Mouse (Mus musculus): ENCODE measurements around the gene Xlr5c. TPM values are rescaled to one million over a fixed set of nuclear protein-coding genes. Genes with fewer than 3 reads are reported as not detected.

Xlr5c gene
- not detected for total RNA-seq (2023)

DNA sequence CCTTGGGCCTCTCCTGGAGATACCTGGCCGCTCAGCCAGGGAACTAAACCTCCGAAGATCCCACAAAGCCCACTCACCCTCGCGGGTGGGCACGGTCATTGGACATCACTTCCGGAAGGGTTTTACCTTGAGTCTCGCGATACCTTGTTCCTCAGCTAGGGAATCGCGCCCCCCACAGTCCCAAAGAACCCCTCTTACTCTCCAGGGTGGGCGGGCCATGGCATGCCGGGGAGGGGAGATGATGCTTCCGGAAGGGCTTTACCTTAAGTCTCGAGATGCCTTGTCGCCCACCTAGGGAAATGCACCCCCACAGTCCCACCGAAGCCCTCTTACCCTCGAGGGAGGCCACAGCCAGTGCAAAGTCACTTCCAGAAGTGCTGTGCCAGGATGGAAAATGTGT, at the start of gene Xlr5c, which contains the start of gene Xlr5a:
Gene Xlr5c, minus strand, starts transcription at position 101 of the 400 bp plus-strand sequence.
Gene Xlr5a, minus strand, starts transcription at position 101 of the 400 bp plus-strand sequence.

DNA sequence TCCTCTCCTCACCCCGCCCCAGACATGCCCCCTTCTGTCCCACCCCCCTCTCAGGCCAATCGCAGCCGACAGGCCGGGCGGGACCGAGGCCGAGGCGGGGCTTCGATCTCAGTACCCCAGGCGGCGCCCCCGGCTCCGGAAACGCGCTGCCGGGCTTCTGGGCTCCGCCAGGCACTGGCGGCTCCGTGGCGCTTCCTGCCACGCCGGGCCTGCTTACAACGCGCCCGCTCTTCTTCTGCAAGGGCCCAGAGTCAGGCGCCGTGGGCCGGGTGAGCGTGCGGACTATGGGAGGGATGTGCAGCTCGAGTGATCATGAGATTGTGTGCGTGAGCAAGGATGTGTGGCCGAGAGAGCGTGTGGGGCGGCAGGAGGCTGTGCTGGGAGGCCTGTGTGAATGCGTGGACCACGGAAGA, 49.7 kb upstream of the Xlr5c start, which contains the start of gene Zfp275:
Gene Zfp275, plus strand, starts transcription at position 139 of the 413 bp plus-strand sequence.

DNA sequence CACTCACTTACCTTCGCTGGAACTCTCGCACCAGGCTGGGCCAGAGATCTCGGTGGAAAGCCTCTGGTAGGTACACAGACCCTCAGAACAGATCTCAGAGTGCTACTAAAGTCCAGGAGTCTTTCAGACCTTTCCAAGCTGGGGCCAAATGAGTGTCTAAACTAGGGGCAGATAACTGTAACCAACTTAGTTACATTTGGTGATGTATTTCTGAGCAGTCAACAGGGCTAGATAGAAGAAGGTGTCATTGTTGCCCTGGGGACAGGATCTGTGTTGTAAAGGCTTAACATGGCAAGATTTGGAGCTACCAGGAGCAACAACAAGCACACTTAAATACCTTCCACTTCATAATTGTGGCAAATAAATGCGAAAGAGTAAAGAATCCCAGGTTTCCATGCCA, 44.0 kb upstream of the Xlr5c start, which contains the start of gene Gm45015:
Gene Gm45015, minus strand, starts transcription at position 101 of the 400 bp plus-strand sequence.

DNA sequence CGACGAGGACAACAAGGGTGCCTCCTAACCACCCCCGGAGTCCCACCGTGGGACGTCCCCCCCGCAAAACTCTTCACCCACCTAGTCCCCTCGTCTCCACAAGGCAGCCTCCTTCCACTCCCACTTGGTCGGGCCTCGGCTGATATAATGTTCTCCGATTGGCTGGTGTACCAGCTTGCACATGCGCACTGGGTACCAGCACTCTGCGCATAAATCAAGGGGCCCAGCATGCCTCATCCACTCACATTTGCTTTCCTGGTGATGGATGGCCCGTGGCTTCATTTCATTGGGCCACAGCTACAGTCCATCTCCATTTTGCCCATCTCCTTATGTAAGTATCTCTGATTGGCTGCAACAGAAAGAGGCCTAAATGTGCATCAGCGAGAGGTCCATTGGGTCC, 27.5 kb downstream of the Xlr5c start, which contains the start of gene Xlr3c:
Gene Xlr3c, minus strand, starts transcription at position 121 of the 400 bp plus-strand sequence.

DNA sequence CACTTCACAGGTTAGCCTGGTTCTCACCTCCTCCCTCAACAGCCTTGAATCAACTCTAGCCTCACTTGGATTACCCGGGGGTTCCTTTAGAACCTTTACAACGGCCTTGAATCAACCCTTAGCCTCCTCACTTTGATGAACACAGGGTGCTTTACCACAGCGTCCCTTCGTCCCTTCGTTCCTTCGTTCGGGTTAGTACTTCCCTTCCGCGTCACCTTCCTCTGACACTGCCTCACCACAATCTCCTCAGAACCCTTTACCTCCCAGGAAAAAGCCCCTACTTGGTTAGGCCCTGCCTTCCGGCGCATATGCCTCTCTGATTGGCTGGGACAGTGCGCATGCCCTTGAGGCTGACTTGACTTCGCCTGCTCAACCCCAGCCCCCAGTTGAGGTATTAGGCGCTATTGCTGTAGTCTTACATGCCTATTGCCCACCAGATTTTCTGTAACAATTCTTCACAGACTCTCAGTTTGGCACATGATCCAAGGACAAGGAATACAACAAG, 49.9 kb downstream of the Xlr5c start, which contains the start of gene Xlr4c:
Gene Xlr4c, minus strand, starts transcription at position 310 of the 505 bp plus-strand sequence.

Other genes starting within 250 kb of the Xlr5c start
- gene Pnma3, start 228.2 kb downstream of the Xlr5c start, total RNA-seq (2023) = not detected
- gene Xlr4a, start 210.5 kb downstream of the Xlr5c start, total RNA-seq (2023) = 1 to 10 TPM in 1 of 2 experiments, under 1 TPM in 1; 0.48 to 2.6 TPM
- not detected for gene Xlr3a, start 195.9 kb downstream of the Xlr5c start, total RNA-seq (2023)
- under 1 TPM in 1 of 2 experiments, not detected in 1; 0.20 TPM for gene Gm14685, start 175.9 kb downstream of the Xlr5c start, total RNA-seq (2023)
- gene Xlr5b, start 144.2 kb downstream of the Xlr5c start, total RNA-seq (2023) = not detected
- gene DXBay18, start 143.5 kb downstream of the Xlr5c start, total RNA-seq (2023) = not detected
- not detected for gene Spin2d, start 116.0 kb downstream of the Xlr5c start, total RNA-seq (2023)
- gene Xlr3b, start 100.8 kb downstream of the Xlr5c start, total RNA-seq (2023) = 1 to 10 TPM in 1 of 2 experiments, under 1 TPM in 1; 0.26 to 2.4 TPM
- 1 to 10 TPM in 1 of 2 experiments, not detected in 1; 3.1 TPM for gene Xlr4b, start 78.6 kb downstream of the Xlr5c start, total RNA-seq (2023)
- 1 to 10 TPM; 3.6 to 4.1 TPM for gene F8a, start 64.7 kb downstream of the Xlr5c start, total RNA-seq (2023)
- 1 to 10 TPM; 1.6 to 3.3 TPM for gene Xlr4c, start 49.8 kb downstream of the Xlr5c start, total RNA-seq (2023)
- not detected for gene Xlr3c, start 27.6 kb downstream of the Xlr5c start, total RNA-seq (2023)
- gene Xlr5a, start within 50 bp of the Xlr5c start, total RNA-seq (2023) = not detected
- gene Gm45015, start 43.9 kb upstream of the Xlr5c start, total RNA-seq (2023) = not detected
- 1 to 10 TPM; 4.6 to 7.0 TPM for gene Zfp275, start 49.6 kb upstream of the Xlr5c start, total RNA-seq (2023)
- not detected for gene Gm18336, start 105.8 kb upstream of the Xlr5c start, total RNA-seq (2023)
- not detected for gene Zfp92, start 118.1 kb upstream of the Xlr5c start, total RNA-seq (2023)
- gene Trex2, start 142.4 kb upstream of the Xlr5c start, total RNA-seq (2023) = not detected
- gene Haus7, start 166.1 kb upstream of the Xlr5c start, total RNA-seq (2023) = 1 to 10 TPM; 8.5 to 9.3 TPM
- 10 to 100 TPM in 1 of 2 experiments, 1 to 10 TPM in 1; 6.6 to 12.2 TPM for gene Bgn, start 190.6 kb upstream of the Xlr5c start, total RNA-seq (2023)
- not detected for gene Atp2b3, start 210.1 kb upstream of the Xlr5c start, total RNA-seq (2023)